Mouse (Mus musculus) CH12.LX (cell line): Measurements from ENCODE around the gene Setd2.

Experiments used
- CHD1 ChIP-seq: IDR thresholded peaks from 2 replicates; pipeline ENCODE4 v1.6.1; 2012; ENCODE audit warnings: low read depth, low read length, improper control_type of control experiment, inconsistent platforms
- CTCF ChIP-seq, 2 experiments: IDR thresholded peaks in 1 of 2; conservative IDR thresholded peaks in 1 of 2; 2 replicates each; pipeline ENCODE4 v1.5.1; 2011 to 2012; ENCODE audit warnings: low read depth in 2 of 2, low read length in 2 of 2, improper control_type of control experiment in 1 of 2, inconsistent platforms in 1 of 2, mild to moderate bottlenecking in 1 of 2, moderate library complexity in 1 of 2
- E2F4 ChIP-seq: IDR thresholded peaks from 2 replicates; pipeline ENCODE4 v1.6.1; 2011; ENCODE audit warnings: low read depth, low read length, improper control_type of control experiment; ENCODE audit not compliant: insufficient replicate concordance
- EP300 ChIP-seq: IDR thresholded peaks from 2 replicates; pipeline ENCODE4 v1.6.1; 2011; ENCODE audit warnings: low read length, improper control_type of control experiment
- JUND ChIP-seq: conservative IDR thresholded peaks from 2 replicates; pipeline ENCODE4 v1.6.1; 2011; ENCODE audit warnings: low read depth, low read length, improper control_type of control experiment
- MAX ChIP-seq: IDR thresholded peaks from 2 replicates; pipeline ENCODE4 v1.6.1; 2011; ENCODE audit warnings: low read length, improper control_type of control experiment
- NRF1 ChIP-seq: IDR thresholded peaks from 2 replicates; pipeline ENCODE4 v1.6.1; 2014; ENCODE audit warnings: low read depth, mild to moderate bottlenecking, inconsistent platforms, low read length, improper control_type of control experiment, moderate library complexity
- POLR2A ChIP-seq: IDR thresholded peaks from 2 replicates; pipeline ENCODE4 v1.6.1; 2011; ENCODE audit warnings: low read depth, mild to moderate bottlenecking, improper control_type of control experiment, low read length
- RAD21 ChIP-seq: IDR thresholded peaks from 2 replicates; pipeline ENCODE4 v1.6.1; 2011; ENCODE audit warnings: low read depth, mild to moderate bottlenecking, low read length, improper control_type of control experiment, moderate library complexity
- RCOR1 ChIP-seq: conservative IDR thresholded peaks from 2 replicates; pipeline ENCODE4 v1.6.1; 2012; ENCODE audit warnings: low read depth, mild to moderate bottlenecking, inconsistent platforms, low read length, improper control_type of control experiment
- SIN3A ChIP-seq: IDR thresholded peaks from 2 replicates; pipeline ENCODE4 v1.6.1; 2012; ENCODE audit warnings: low read length, improper control_type of control experiment, inconsistent platforms

- TF ChIP-seq POLR2A = no peak
- TF ChIP-seq E2F4 = no peak
- TF ChIP-seq CTCF (conservative IDR thresholded peaks at IDR 0.05 in 1 of 2, IDR thresholded peaks at IDR 0.05 in 1 of 2; ENCODE audit: low read depth in 2 of 2, low read length in 2 of 2) = no peak
- no peak; the same call in 1 of the 2 replicates for TF ChIP-seq EP300
- peak; percentile 70 for TF ChIP-seq NRF1
- peak; percentile 86 for TF ChIP-seq MAX
- TF ChIP-seq CHD1 = peak; percentile 72; the same call in 1 of the 2 replicates
- TF ChIP-seq SIN3A = peak; percentile 8; the same call in 1 of the 2 replicates
- no peak for TF ChIP-seq RCOR1
- TF ChIP-seq JUND = no peak
- TF ChIP-seq RAD21 = no peak
These were observed 1.1 kb upstream of the Setd2 start for GRCm38 (mm10) chr9:110531151-110531791.
